Mouse (Mus musculus): Measurements from ENCODE around the gene Nsd2.
"Not testable (repeated sequence)": the region's sequence is repeated elsewhere in the genome, so short reads cannot be mapped to it uniquely, and the experiment has no call there.

Gene Nsd2

DNA sequence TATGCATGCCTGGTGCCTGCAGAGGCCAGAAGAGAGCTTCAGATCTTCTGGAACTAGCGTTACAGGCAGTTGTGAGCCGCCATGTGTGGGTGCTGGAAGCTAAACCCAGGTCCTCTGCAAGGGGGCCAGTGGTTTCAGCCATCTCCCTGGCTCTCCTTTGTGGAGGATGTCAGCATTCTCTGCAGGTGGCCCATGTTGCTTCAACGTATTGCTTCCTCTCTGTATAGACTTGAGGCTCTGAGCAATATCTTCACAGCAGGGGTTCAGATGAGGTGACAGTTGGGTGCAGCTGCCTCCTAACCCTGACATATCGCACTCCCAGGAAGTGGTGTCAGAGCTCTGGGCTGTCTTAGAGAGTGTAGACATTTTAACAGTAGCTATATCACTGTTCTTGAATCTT lies 30.9 kb downstream of the Nsd2 start:
- DNase-seq (ENCODE audit: low spot score in 2 of 2) = no peak

DNA sequence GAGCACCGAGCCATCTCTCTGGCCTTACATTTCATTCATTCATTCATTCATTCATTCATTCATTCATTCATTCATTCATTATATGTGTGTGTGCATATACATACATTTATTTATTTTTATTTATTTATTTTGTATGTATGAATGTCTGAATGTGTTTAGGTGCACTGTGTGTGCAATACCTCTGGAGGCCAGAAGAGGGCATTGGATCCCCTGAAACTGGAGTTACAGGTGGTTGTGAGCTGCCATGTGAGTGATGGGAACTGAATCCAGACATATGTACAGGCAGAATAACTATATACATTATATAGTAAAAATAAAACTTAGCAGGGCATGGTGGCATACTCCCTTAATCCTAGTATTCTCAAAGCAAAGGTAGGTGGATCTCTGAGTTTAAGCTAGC lies 32.6 kb downstream of the Nsd2 start:
- no peak for DNase-seq (ENCODE audit: low spot score in 2 of 2)

DNA sequence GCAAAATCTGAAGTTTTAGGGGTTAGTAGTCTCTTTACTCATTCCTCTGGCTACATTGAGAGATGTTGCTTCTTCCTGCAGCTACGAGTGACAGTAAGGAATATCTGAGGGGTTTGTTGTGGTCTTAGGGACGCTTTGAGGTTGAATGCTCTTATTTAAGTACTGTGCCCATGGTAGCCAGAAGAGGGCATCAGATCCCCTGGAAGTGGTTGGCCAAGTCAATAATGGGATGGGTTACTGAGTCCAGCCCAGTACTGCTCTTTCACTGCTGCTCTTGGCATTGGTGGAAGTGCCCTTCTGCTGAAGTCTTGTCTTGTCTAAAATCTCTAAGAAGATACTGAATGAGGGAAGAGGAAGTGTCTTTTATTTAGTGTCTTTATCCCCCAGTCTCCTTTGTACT lies 33.5 kb downstream of the Nsd2 start:
- DNase-seq (ENCODE audit: low spot score in 2 of 2) = no peak

DNA sequence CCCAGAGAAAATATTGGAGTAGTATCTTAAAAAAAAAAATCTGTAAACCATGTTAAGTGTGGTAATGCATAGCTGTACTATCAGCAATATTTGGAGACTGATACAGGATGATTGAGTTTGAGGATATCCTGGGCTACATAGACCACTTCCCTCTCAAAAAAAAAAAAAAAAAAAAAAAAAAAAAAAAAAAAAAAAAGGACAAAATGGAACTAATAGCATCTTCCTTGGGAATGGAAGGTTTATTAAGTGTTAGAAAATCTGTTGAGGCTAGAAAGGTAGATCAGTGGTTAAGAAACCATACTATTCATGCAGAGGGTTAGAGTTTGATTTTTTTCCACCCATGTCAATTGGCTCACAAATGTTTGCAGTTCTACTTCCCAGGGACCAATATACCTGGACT lies 37.2 kb downstream of the Nsd2 start:
- DNase-seq (ENCODE audit: low spot score in 2 of 2) = no peak

- DNase-seq (ENCODE audit: low spot score in 2 of 2) = no peak
Measured at GRCm38 (mm10) chr5:33875472-33875871, 54.9 kb downstream of the Nsd2 start.

GRCm38 (mm10) chr5:33881118-33881517 lies 60.6 kb downstream of the Nsd2 start:
- no peak for DNase-seq (ENCODE audit: low spot score in 2 of 2)

DNA sequence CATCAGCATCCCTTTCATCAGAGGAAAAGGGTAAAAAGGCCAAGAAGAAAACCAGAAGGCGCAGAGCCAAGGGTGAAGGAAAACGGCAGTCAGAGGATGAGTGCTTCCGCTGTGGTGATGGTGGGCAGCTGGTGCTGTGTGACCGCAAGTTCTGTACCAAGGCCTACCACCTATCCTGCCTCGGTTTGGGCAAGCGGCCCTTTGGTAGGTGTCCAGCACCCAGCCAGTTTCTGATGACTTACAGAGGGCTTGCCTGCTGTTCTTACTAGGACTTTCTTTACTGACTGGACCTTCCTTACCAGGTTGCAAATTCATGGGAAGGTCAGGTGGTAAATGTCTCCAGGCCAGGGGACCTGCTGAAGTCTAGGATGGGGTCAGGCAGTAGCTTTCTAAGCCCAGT lies 72.9 kb downstream of the Nsd2 start:
- DNase-seq (ENCODE audit: low spot score in 2 of 2) = no peak

- no peak for DNase-seq (ENCODE audit: low spot score in 2 of 2)
Measured at GRCm38 (mm10) chr5:33895116-33895515, 74.6 kb downstream of the Nsd2 start.

- no peak for DNase-seq (ENCODE audit: low spot score in 2 of 2)
Measured at GRCm38 (mm10) chr5:33897158-33897557, 76.6 kb downstream of the Nsd2 start.

DNA sequence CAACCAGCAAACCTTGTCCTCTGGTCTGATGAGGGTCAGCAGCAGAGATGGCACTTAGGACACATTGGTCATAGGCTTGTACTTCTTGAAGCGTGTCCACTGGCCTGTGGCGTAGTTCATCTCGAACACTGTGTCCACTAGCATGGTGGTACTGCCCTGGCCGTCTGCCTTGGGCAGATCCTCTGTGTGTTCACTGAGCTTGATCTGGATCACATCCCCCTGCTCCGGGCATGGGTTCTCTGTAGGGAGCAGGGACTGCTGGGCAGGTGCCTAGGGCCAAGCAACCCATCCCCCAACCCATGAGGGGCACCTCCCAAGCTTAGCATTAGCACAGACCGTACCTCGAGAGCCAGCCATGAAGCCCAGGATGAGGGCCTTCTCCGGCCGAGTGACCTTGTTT lies 78.1 kb downstream of the Nsd2 start:
- no peak for DNase-seq (ENCODE audit: low spot score in 2 of 2)

GRCm38 (mm10) chr5:33899245-33899644 lies 78.7 kb downstream of the Nsd2 start:
- no peak for DNase-seq (ENCODE audit: low spot score in 2 of 2)

GRCm38 (mm10) chr5:33900101-33900500 lies 79.6 kb downstream of the Nsd2 start:
- no peak for DNase-seq (ENCODE audit: low spot score in 2 of 2)

DNA sequence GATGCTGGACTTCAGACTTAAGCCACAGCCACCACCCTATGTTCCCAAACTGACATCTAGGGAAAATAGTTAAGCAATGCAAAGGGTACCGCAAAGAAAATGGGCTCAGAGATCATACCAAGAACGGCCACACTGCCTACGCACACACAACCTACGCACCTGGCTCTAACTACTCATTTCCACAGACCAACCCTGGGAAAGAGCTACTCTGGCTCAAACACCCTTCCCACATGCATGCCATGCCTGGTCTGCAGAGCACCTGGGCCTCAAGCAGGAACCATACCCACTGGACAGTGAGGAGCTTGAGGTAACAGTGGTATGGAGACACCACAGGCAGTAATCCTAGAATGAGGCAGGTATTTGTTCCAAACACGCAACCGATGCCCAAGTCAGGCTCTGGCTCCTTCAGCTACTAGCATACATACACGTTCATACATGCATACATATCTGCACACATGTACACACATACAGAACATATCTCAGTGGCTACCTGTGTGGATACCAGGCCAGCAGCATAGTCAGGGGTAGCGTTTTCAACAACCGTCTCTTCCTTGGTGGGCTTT lies 80.3 kb downstream of the Nsd2 start:
- DNase-seq (ENCODE audit: low spot score in 2 of 2) = no peak

GRCm38 (mm10) chr5:33901278-33901677 lies 80.8 kb downstream of the Nsd2 start:
- no peak for DNase-seq (ENCODE audit: low spot score in 2 of 2)

DNA sequence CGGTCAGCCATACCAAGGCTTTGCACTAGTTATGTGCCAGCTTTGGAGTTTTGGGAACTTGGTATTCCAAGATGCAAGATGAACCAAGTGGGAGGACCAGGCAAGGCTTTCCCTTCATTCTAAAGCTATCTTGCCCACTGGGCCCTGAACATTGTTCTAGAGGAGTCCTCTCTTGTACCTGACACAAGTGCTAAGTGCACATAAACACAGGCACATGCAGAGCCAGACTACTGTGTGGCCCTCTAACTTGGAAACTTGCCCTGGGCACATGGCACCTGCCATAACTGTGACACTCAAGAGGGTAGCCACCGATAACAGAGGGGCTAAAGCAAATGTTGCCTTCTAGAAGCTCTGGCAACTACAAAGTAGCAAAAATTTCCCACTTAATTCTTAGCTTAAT lies 82.2 kb downstream of the Nsd2 start:
- no peak for DNase-seq (ENCODE audit: low spot score in 2 of 2)

GRCm38 (mm10) chr5:33903176-33903575 lies 82.7 kb downstream of the Nsd2 start:
- no peak for DNase-seq (ENCODE audit: low spot score in 2 of 2)

DNA sequence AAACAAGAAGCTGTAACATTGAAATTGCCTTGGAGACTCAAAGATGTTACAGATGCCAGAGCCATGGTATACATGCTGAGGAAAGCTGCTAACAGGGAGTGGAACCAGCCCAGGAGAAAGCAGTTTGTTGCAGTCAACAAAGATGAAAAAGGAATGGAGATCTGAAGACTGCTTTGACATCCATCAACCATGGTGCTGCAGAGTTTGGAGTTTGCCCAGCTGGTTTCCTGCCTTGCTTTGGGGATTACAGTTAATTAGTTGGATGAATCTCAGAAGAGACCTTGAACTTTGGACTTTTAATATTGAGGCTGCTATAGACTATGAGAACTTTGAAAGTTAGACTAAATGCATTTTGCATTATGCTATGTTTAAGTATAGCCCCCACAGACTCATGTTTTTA lies 94.5 kb downstream of the Nsd2 start:
- DNase-seq (ENCODE audit: low spot score in 2 of 2) = not testable (repeated sequence)

- peak in 1 of 2 experiments; percentile 0 for DNase-seq (ENCODE audit: low spot score in 2 of 2)
Measured at GRCm38 (mm10) chr5:33916616-33917015, 96.1 kb downstream of the Nsd2 start.

DNA sequence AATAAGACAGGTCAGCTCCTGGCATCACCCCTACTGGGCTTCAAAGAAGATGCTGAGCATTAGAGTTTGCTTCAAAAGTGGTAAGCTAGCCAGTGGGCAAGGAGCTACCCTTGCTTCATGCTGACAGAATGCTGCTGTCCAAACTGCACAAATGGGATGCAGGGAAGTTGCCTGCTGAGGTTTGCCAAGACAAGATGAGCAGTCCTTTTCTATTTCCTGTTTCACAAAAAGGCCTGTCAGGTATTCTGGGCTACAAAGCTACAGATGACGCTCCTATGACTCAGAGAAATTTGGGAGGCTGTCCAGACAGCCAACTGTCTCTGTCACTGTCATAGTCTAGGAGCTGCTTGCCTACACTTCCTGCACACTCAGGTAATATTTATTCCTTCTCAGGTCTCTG lies 98.9 kb downstream of the Nsd2 start:
- peak in 1 of 2 experiments; percentile 50 for DNase-seq (ENCODE audit: low spot score in 2 of 2)

- DNase-seq (ENCODE audit: low spot score in 2 of 2) = no peak
Measured at GRCm38 (mm10) chr5:33920037-33920436, 99.5 kb downstream of the Nsd2 start.

- no peak for DNase-seq (ENCODE audit: low spot score in 2 of 2)
Measured at GRCm38 (mm10) chr5:33920924-33921323, 100.4 kb downstream of the Nsd2 start.

DNA sequence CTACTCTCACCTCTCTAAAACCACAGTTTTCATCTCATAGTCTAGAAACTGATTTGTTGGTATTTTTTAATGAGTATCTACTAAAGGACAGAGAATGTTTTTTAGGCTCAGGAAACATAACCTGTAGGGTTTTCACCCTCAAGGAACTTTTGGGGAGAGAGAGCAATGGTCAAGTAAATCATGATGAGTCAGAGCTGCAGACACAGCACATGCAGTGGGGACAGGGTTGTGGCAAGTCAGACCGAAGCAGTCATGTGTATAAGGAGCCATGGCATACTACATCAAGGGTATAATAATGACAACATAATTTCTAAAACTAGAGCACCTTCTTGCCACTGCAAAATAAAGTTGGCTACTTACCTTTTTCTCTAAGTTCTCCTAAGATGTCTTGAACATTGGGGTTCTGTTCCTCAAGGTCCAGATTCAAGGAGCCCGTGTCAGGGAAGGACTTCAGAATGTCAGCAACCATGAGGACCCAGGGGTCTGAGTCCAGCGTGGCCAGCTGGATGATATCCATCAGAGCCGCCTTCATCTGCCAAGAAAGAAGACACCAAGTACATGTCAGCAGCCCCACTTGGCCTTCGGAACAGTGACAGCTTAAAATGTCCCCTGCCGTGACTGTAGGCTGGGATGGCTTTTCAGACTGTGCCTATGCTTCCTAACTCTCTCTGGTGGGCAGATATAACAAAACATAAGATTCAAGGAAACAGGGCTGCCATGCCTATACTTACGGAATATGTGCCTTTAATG lies 101.1 kb downstream of the Nsd2 start:
- DNase-seq (ENCODE audit: low spot score in 2 of 2) = no peak

DNA sequence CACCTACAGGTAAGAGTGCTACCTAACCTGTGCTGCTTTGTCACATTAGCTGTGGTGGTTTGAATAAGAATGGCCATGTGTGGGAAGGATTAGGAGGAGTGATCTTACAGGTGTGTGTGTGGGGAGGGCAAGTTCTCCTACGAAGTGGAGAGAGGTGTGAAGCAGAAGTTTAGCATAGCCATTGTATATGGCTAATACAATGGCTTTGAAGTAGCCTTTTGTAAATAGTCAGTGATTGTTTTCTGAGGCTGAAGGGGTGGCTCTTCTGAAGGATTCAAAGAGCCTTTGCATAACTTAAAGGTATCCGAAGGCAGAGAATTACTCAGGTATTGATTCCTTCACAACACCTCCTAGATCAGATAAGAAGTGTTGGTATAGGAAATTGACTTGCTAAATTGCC lies 102.0 kb downstream of the Nsd2 start:
- no peak for DNase-seq (ENCODE audit: low spot score in 2 of 2)

- no peak for DNase-seq (ENCODE audit: low spot score in 2 of 2)
Measured at GRCm38 (mm10) chr5:33926170-33926569, 105.6 kb downstream of the Nsd2 start.
